Comparison of ENCODE assay signal across 22 mouse cellular contexts in the genomic region with DNA sequence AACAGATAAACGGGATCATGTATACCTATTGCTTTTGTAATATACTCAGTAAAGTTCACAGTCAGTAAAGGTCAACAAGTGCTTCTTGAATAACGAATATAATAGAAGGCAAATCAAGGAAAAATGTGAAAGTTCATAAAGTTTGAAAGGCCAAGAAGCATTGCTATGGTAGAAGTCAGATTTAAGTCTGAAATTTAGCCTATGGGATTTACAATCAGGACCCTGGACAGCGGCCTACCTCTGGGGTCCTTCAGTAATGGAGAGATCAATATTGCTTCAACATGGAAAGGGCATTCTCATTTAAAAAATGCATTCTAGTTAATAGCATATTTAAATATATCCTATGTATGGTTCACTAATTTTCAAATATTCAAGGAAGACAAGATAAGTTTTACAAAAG. TPM values are rescaled to one million over a fixed set of nuclear protein-coding genes. Genes with fewer than 3 reads are reported as not detected.
DNase-seq lines count a peak whose midpoint lies in the region; ATAC-seq and TF ChIP-seq lines count a peak whose summit lies in the region.
"Had no signal": no experiment of that assay in that cellular context is flagged by ENCODE, and none has a peak within 500 bp of the region (broad histone marks: within the 10 kb centered on the region; RNA-seq: fewer than 3 reads in every experiment).

No protein-coding gene starts in this region.

- WGBS in kidney, embryonic 14.5 days, result 56% methylated on average over 3 of the region's 3 CpGs

- H3K4me1 ChIP-seq in kidney, embryonic 14.5 days (ENCODE audit: control insufficient read depth, insufficient read depth, low read length), result no peaks in the 10 kb centered on the region
- no peaks in the 10 kb centered on the region for H3K4me1 ChIP-seq in ES-E14 (ENCODE audit: control insufficient read depth in 2 of 2, insufficient read depth in 2 of 2, low read length in 2 of 2, poor library complexity in 1 of 2)
- H3K4me1 ChIP-seq: forebrain, embryonic 13.5 days; heart, embryonic 13.5 days; limb, embryonic 12.5 days; liver, embryonic 13.5 days; megakaryocyte, embryonic 14.5 days had no signal

- no peaks in the 10 kb centered on the region for H3K36me3 ChIP-seq in kidney, embryonic 14.5 days (ENCODE audit: control insufficient read depth, insufficient read depth, low read length)
- H3K36me3 ChIP-seq in ES-E14 (ENCODE audit: control insufficient read depth, insufficient read depth, low read length, poor library complexity, severe bottlenecking), result no peaks in the 10 kb centered on the region
- H3K36me3 ChIP-seq: G1E; heart, embryonic 13.5 days; limb, embryonic 12.5 days; liver, embryonic 13.5 days had no signal

- DNase-seq in kidney, postnatal 10 days, result peak; percentile 27
- DNase-seq in ES-E14 (ENCODE audit: low read depth, low spot score), result peak; percentile 12
- DNase-seq in c-Kit-positive CD71-negative TER-119-negative erythroid progenitor cells, embryonic 14.5 days (ENCODE audit: low read depth), result peak; percentile 3
- peak; percentile 53 for DNase-seq in forelimb bud, embryonic 11.5 days (ENCODE audit: low read depth, low spot score)
- no peak for DNase-seq in urinary bladder, postnatal 36 days (ENCODE audit: low spot score in 2 of 2)
- DNase-seq: adrenal gland, adult 8-10 months; cerebellum, adult 18-20 months; cerebellum, postnatal 36 days; kidney, adult 8-10 months; liver, embryonic 13.5 days; thymus, postnatal 36 days had no signal

- no peak overlapping the region for H3K27ac ChIP-seq in kidney, embryonic 14.5 days (ENCODE audit: low read depth, low read length)
- no peak overlapping the region for H3K27ac ChIP-seq in ES-E14 (ENCODE audit: insufficient read depth, low read depth, low read length, poor library complexity, severe bottlenecking)
- H3K27ac ChIP-seq: forebrain, embryonic 13.5 days; heart, embryonic 13.5 days; limb, embryonic 12.5 days; liver, embryonic 13.5 days had no signal

- H3K27me3 ChIP-seq in kidney, embryonic 14.5 days (ENCODE audit: control insufficient read depth, insufficient read depth, low read length), result no peaks in the 10 kb centered on the region
- H3K27me3 ChIP-seq: forebrain, embryonic 13.5 days; heart, embryonic 13.5 days; limb, embryonic 12.5 days; liver, embryonic 13.5 days; megakaryocyte, embryonic 14.5 days had no signal

- H3K9ac ChIP-seq in kidney, embryonic 14.5 days (ENCODE audit: low read depth, low read length), result no peak overlapping the region
- H3K9ac ChIP-seq in ES-E14 (ENCODE audit: insufficient read depth, low read depth, low read length, poor library complexity, severe bottlenecking), result no peak overlapping the region
- H3K9ac ChIP-seq: forebrain, embryonic 13.5 days; heart, embryonic 13.5 days; limb, embryonic 12.5 days; liver, embryonic 13.5 days had no signal

- in situ Hi-C loops in ES-E14 (cut with MboI; ENCODE audit: low sequenced_read_pairs in 2 of 2, unreplicated experiment in 2 of 2), result no loop called here

- ATAC-seq in kidney, embryonic 14.5 days (ENCODE audit: low FRiP score, low TSS enrichment), result no peak
- no peak for ATAC-seq in CD4-positive, CD25-positive, alpha-beta regulatory T cell, adult 4 months
- ATAC-seq: forebrain, embryonic 13.5 days; lung, postnatal 0 days had no signal

- no peak overlapping the region for H3K4me3 ChIP-seq in kidney, embryonic 14.5 days (ENCODE audit: low read length)
- no peak overlapping the region for H3K4me3 ChIP-seq in ES-E14 (ENCODE audit: insufficient read depth in 1 of 2, low read depth in 1 of 2, low read length in 2 of 2, poor library complexity in 1 of 2, severe bottlenecking in 1 of 2)
- H3K4me3 ChIP-seq: forebrain, embryonic 13.5 days; heart, embryonic 13.5 days; limb, embryonic 12.5 days; liver, embryonic 13.5 days; megakaryocyte, embryonic 14.5 days had no signal

- no peak overlapping the region for H3K4me2 ChIP-seq in kidney, embryonic 14.5 days (replicated peaks; ENCODE audit: low read depth, low read length)
- H3K4me2 ChIP-seq: forebrain, embryonic 13.5 days; heart, embryonic 13.5 days; limb, embryonic 12.5 days; liver, embryonic 13.5 days had no signal

- H3K9me3 ChIP-seq in kidney, embryonic 14.5 days (ENCODE audit: control insufficient read depth, low read length), result no peaks in the 10 kb centered on the region
- no peaks in the 10 kb centered on the region for H3K9me3 ChIP-seq in ES-E14 (ENCODE audit: control insufficient read depth, insufficient read depth, low read depth, low read length)
- H3K9me3 ChIP-seq: forebrain, embryonic 13.5 days; G1E; heart, embryonic 13.5 days; limb, embryonic 12.5 days; liver, embryonic 13.5 days; megakaryocyte, embryonic 14.5 days had no signal

TF ChIP-seq in ES-E14, 5 proteins besides CTCF, POLR2A, EP300 and RAD21:
- TF ChIP-seq HCFC1 (IDR thresholded peaks at IDR 0.05; ENCODE audit: borderline replicate concordance, insufficient read depth, low read length) (no peak), ZC3H11A (IDR thresholded peaks at IDR 0.05; ENCODE audit: borderline replicate concordance, low read depth, low read length) (no peak), CHD2 (IDR thresholded peaks at IDR 0.05; ENCODE audit: low read depth, low read length) (no peak), MAFK (IDR thresholded peaks at IDR 0.05; ENCODE audit: insufficient read depth, low read depth, low read length) (no peak), ZNF384 (IDR thresholded peaks at IDR 0.05; ENCODE audit: low read depth, low read length) (no peak)

RNA-seq across cellular contexts. Expression of gene Sgcd, which starts 24.1 kb away (rescaled TPM):
- 2.8 and 3.1 TPM in 2 replicates for polyA plus RNA-seq in kidney, embryonic 14.5 days (2014; fragmentation: Nextera tagmentation; extraction: Ambion mirVana)
- 1.0 TPM in 2 replicates for total RNA-seq in ES-E14 (2012; rRNA removed)
- polyA plus RNA-seq in CD4-positive, CD25-positive, alpha-beta regulatory T cell, adult 4 months (2017; shearing (Covaris generic)), result not detected
- total RNA-seq: granulocyte monocyte progenitor cell, adult 5-6 weeks; hematopoietic stem cell, adult 5-6 weeks; neutrophil, adult 5-6 weeks had no signal
- polyA plus RNA-seq: G1E had no signal

Comparison
In these comparisons a context has a peak if more than half of its experiments do, and no peak if none do; other contexts are left out.
1. DNase-seq: peak in kidney, postnatal 10 days (single experiment), ES-E14 (single experiment), c-Kit-positive CD71-negative TER-119-negative erythroid progenitor cells, embryonic 14.5 days (single experiment) and forelimb bud, embryonic 11.5 days (single experiment); none in urinary bladder, postnatal 36 days (0 of 2).